In the genomic region with DNA sequence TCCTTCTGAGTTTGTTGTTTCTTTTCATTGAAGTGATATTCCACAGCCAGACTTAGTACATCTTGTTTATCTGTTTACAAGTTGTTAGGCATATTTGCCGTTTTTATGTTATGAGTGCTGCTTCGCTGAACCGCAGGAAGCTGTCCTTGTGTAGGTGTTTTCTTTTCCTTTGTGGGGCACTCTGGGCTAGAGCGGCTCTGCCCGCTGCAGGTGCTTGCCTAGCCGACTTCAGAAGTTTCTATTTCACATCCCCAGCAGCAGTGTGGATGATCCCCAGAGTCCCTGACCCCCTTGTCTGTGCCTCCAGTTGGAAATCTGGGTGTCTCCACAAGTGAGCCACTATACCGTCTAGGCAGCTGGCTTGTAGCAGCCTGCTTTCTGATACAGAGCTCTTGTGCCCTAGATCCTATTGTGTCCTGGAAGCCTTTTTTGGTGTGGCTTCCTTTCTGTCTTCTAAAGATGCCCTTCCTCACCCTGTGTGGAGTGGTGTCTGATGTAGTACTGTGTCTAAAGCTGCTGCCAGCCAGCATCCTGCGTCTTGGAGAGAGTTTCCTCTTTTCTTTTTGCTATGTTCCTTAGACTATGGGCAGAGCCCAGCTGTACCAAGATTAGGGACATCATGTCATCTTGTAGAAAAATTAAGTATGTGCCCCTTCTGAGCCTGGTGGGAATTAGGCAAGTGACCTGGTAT, we compare ENCODE assay signal across 9 mouse cellular contexts.
DNase-seq lines count a peak whose midpoint lies in the region; ATAC-seq lines count a peak whose summit lies in the region.
"Had no signal": no experiment of that assay in that cellular context is flagged by ENCODE, and none has a peak within 500 bp of the region (broad histone marks: within the 10 kb centered on the region; RNA-seq: fewer than 3 reads in every experiment).

No protein-coding gene starts in this region.

- H3K9me3 ChIP-seq in kidney, embryonic 15.5 days (replicated peaks) = no peaks in the 10 kb centered on the region
- H3K9me3 ChIP-seq in embryonic facial prominence, embryonic 15.5 days (replicated peaks) = no peaks in the 10 kb centered on the region
- H3K9me3 ChIP-seq in megakaryocyte, embryonic 14.5 days = no peaks in the 10 kb centered on the region
- no peaks in the 10 kb centered on the region for H3K9me3 ChIP-seq in hindbrain, embryonic 12.5 days (replicated peaks)
- H3K9me3 ChIP-seq: G1E had no signal

- peaks cover 27% of the 10 kb centered on the region for H3K36me3 ChIP-seq in kidney, embryonic 15.5 days
- H3K36me3 ChIP-seq in embryonic facial prominence, embryonic 15.5 days = no peaks in the 10 kb centered on the region
- peaks cover 32% of the 10 kb centered on the region for H3K36me3 ChIP-seq in megakaryocyte, embryonic 14.5 days (replicated peaks; ENCODE audit: low read length)
- no peaks in the 10 kb centered on the region for H3K36me3 ChIP-seq in hindbrain, embryonic 12.5 days

- H3K27ac ChIP-seq in kidney, embryonic 15.5 days = peak overlapping the region; percentile 57
- H3K27ac ChIP-seq in embryonic facial prominence, embryonic 15.5 days (replicated peaks) = peak overlapping the region; percentile 88
- no peak overlapping the region for H3K27ac ChIP-seq in hindbrain, embryonic 12.5 days

- H3K4me3 ChIP-seq in kidney, embryonic 15.5 days (replicated peaks) = no peak overlapping the region; the same call in 1 of the 2 replicates
- peak overlapping the region; percentile 10 for H3K4me3 ChIP-seq in embryonic facial prominence, embryonic 15.5 days (replicated peaks)
- peak overlapping the region; percentile 62 for H3K4me3 ChIP-seq in megakaryocyte, embryonic 14.5 days (replicated peaks)
- H3K4me3 ChIP-seq in hindbrain, embryonic 12.5 days = no peak overlapping the region

- 45% methylated on average over 8 of the region's 8 CpGs for WGBS in kidney, embryonic 15.5 days
- WGBS in embryonic facial prominence, embryonic 15.5 days = 47% methylated on average over 8 of the region's 8 CpGs
- 85% methylated on average over 8 of the region's 8 CpGs for WGBS in hindbrain, embryonic 12.5 days

- peaks cover 97% of the 10 kb centered on the region for H3K4me1 ChIP-seq in kidney, embryonic 15.5 days
- H3K4me1 ChIP-seq in embryonic facial prominence, embryonic 15.5 days = peaks cover 89% of the 10 kb centered on the region
- H3K4me1 ChIP-seq in megakaryocyte, embryonic 14.5 days = peaks cover 89% of the 10 kb centered on the region
- H3K4me1 ChIP-seq in hindbrain, embryonic 12.5 days = peaks cover 17% of the 10 kb centered on the region; the same call in 1 of the 2 replicates

- ATAC-seq in kidney, embryonic 15.5 days (replicated peaks; ENCODE audit: low FRiP score) = no peak
- ATAC-seq in embryonic facial prominence, embryonic 15.5 days (ENCODE audit: insufficient number of reproducible peaks, low FRiP score, low TSS enrichment, low read depth) = no peak
- no peak for ATAC-seq in hindbrain, embryonic 12.5 days (ENCODE audit: low FRiP score)

- 0 out of 2 replicates have a peak overlapping the region, but pooled peaks have one; percentile 17 for H3K9ac ChIP-seq in kidney, embryonic 15.5 days
- no peak overlapping the region for H3K9ac ChIP-seq in embryonic facial prominence, embryonic 15.5 days
- H3K9ac ChIP-seq in hindbrain, embryonic 12.5 days = no peak overlapping the region

- no peaks in the 10 kb centered on the region for H3K27me3 ChIP-seq in kidney, embryonic 15.5 days
- no peaks in the 10 kb centered on the region for H3K27me3 ChIP-seq in embryonic facial prominence, embryonic 15.5 days
- H3K27me3 ChIP-seq in megakaryocyte, embryonic 14.5 days (replicated peaks) = peaks cover 19% of the 10 kb centered on the region
- H3K27me3 ChIP-seq in hindbrain, embryonic 12.5 days = no peaks in the 10 kb centered on the region

- no peak for DNase-seq in kidney, adult 18-20 months
- peak; percentile 70 for DNase-seq in CD4-positive helper T cell, adult 2 months (ENCODE audit: low read depth, low spot score)
- no peak for DNase-seq in cerebellum, adult 11 months
- DNase-seq in cerebellum, adult 9-11 months = no peak

- peak overlapping the region; percentile 27 for H3K4me2 ChIP-seq in kidney, embryonic 15.5 days
- peak overlapping the region; percentile 56 for H3K4me2 ChIP-seq in embryonic facial prominence, embryonic 15.5 days (replicated peaks)
- H3K4me2 ChIP-seq in hindbrain, embryonic 12.5 days (replicated peaks) = no peak overlapping the region

Comparison
In these comparisons a context has a peak if more than half of its experiments do, and no peak if none do; other contexts are left out.
1. H3K4me3 ChIP-seq: peak in embryonic facial prominence, embryonic 15.5 days (single experiment) and megakaryocyte, embryonic 14.5 days (single experiment); none in kidney, embryonic 15.5 days (single experiment) and hindbrain, embryonic 12.5 days (single experiment).